Comparison of ENCODE assay signal across 8 mouse cellular contexts in the genomic region with DNA sequence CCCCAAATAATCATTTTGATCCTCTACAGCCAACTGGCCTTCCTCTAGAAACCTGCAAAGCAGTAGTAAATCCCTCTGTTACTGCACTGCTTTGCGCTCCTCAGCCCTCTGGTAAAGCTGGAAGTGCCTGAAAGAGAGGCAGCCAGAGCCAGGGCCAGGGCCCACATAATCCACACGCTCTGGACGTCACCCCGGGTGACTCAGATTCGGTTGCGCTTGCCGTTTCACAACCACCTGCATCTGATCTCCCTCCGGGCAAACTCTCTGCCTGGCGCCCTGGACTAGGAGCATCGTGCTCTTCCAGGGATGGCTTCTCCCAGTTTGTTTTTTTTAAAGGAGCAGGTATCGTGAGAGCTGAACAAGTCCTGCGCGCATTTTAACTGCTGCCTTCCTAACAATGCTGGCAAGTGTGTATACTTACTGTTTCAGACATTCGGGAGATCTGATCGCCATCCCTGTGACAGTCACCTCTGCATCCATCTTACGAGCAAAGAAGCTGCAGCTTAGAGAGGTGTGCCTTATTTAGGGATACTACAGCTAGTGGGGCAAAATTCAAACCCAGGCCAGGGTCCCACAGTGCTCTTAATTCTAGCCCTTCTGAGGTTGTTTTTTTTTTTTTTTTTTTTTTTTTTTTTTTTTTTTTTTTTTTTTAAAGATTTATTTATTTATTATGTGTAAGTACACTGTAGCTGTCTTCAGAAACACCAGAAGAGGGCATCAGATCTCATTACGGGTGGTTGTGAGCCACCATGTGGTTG.
A peak's percentile ranks its signal among the peaks of the same experiment; 100 is the strongest.
DNase-seq lines count a peak whose midpoint lies in the region; ATAC-seq and TF ChIP-seq lines count a peak whose summit lies in the region.

No protein-coding gene starts in this region.

- H3K9me3 ChIP-seq in ES-E14 (ENCODE audit: control insufficient read depth, insufficient read depth, low read depth, low read length), result no peaks in the 10 kb centered on the region
- no peaks in the 10 kb centered on the region for H3K9me3 ChIP-seq in liver, embryonic 16.5 days (replicated peaks; ENCODE audit: control insufficient read depth, low read length)
- no peaks in the 10 kb centered on the region for H3K9me3 ChIP-seq in midbrain, embryonic 16.5 days (replicated peaks; ENCODE audit: control insufficient read depth, low read length, poor library complexity, severe bottlenecking)

- H3K36me3 ChIP-seq in kidney, adult 2 months (ENCODE audit: control insufficient read depth, insufficient read depth, low read length), result no peaks in the 10 kb centered on the region
- H3K36me3 ChIP-seq in ES-E14 (ENCODE audit: control insufficient read depth, insufficient read depth, low read length, poor library complexity, severe bottlenecking), result no peaks in the 10 kb centered on the region
- no peaks in the 10 kb centered on the region for H3K36me3 ChIP-seq in liver, embryonic 16.5 days (ENCODE audit: control insufficient read depth, insufficient read depth)
- no peaks in the 10 kb centered on the region for H3K36me3 ChIP-seq in midbrain, embryonic 16.5 days (ENCODE audit: control insufficient read depth, insufficient read depth, low read length)

- peak; percentile 61 for ATAC-seq in liver, embryonic 16.5 days (ENCODE audit: low read depth)
- ATAC-seq in midbrain, embryonic 16.5 days, result no peak

- no peak for TF ChIP-seq CTCF in kidney, adult 2 months (conservative IDR thresholded peaks at IDR 0.05; ENCODE audit: insufficient read depth, insufficient read length, low read depth, low read length)

- no peak for TF ChIP-seq POLR2A in kidney, adult 2 months (IDR thresholded peaks at IDR 0.05; ENCODE audit: low read depth, low read length)

- DNase-seq in kidney, adult 2 months, result peak; percentile 49
- DNase-seq in kidney, adult 8-10 months, result no peak
- no peak for DNase-seq in ES-E14 (ENCODE audit: low read depth, low spot score)
- peak; percentile 94 for DNase-seq in fat pad, adult 2 months (ENCODE audit: extremely low read depth, low read depth, low spot score)
- DNase-seq in thymus, postnatal 10 days (ENCODE audit: low spot score in 2 of 2), result no peak
- DNase-seq in spleen, adult 12 weeks (ENCODE audit: low spot score), result no peak

- no peaks in the 10 kb centered on the region for H3K27me3 ChIP-seq in kidney, adult 2 months (replicated peaks; ENCODE audit: control insufficient read depth, insufficient read depth, low read length)
- H3K27me3 ChIP-seq in liver, embryonic 16.5 days (ENCODE audit: control insufficient read depth, insufficient read depth, low read depth, low read length), result no peaks in the 10 kb centered on the region
- H3K27me3 ChIP-seq in midbrain, embryonic 16.5 days (ENCODE audit: control insufficient read depth, insufficient read depth, low read depth, low read length), result no peaks in the 10 kb centered on the region

- H3K4me3 ChIP-seq in kidney, adult 2 months (ENCODE audit: insufficient read depth, low read depth, low read length), result no peak overlapping the region
- H3K4me3 ChIP-seq in ES-E14 (ENCODE audit: insufficient read depth in 1 of 2, low read depth in 1 of 2, low read length in 2 of 2, poor library complexity in 1 of 2, severe bottlenecking in 1 of 2), result peak overlapping the region in 1 of 2 experiments; percentile 18; a peak in 2 of 4 replicates
- no peak overlapping the region for H3K4me3 ChIP-seq in liver, embryonic 16.5 days (ENCODE audit: low read depth, low read length)
- H3K4me3 ChIP-seq in midbrain, embryonic 16.5 days (ENCODE audit: low read depth, low read length), result no peak overlapping the region

- peaks cover 48% of the 10 kb centered on the region for H3K4me1 ChIP-seq in kidney, adult 2 months (ENCODE audit: control insufficient read depth, insufficient read depth, low read length)
- peaks cover 3 to 37% of the 10 kb centered on the region in 2 experiments for H3K4me1 ChIP-seq in ES-E14 (ENCODE audit: control insufficient read depth in 2 of 2, insufficient read depth in 2 of 2, low read length in 2 of 2, poor library complexity in 1 of 2)
- peaks cover 49% of the 10 kb centered on the region for H3K4me1 ChIP-seq in liver, embryonic 16.5 days (ENCODE audit: control insufficient read depth, low read depth, low read length)
- no peaks in the 10 kb centered on the region for H3K4me1 ChIP-seq in midbrain, embryonic 16.5 days (ENCODE audit: control insufficient read depth, insufficient read depth, low read length)

- in situ Hi-C loops in ES-E14 (cut with MboI; ENCODE audit: low sequenced_read_pairs in 2 of 2, unreplicated experiment in 2 of 2), result no loop called here

- 54% methylated on average over 17 of the region's 17 CpGs for WGBS in kidney, adult 2 months
- 70% methylated on average over 16 of the region's 17 CpGs for WGBS in liver, embryonic 16.5 days (ENCODE audit: insufficient replicate concordance)
- WGBS in midbrain, embryonic 16.5 days, result 55% methylated on average over 16 of the region's 17 CpGs

- peak overlapping the region; percentile 43; the same call in 1 of the 2 replicates for H3K9ac ChIP-seq in ES-E14 (ENCODE audit: insufficient read depth, low read depth, low read length, poor library complexity, severe bottlenecking)
- H3K9ac ChIP-seq in liver, embryonic 16.5 days (ENCODE audit: low read depth, low read length), result no peak overlapping the region
- H3K9ac ChIP-seq in midbrain, embryonic 16.5 days (ENCODE audit: low read depth, low read length), result no peak overlapping the region

- H3K4me2 ChIP-seq in liver, embryonic 16.5 days (ENCODE audit: low read depth, low read length), result no peak overlapping the region
- no peak overlapping the region for H3K4me2 ChIP-seq in midbrain, embryonic 16.5 days (ENCODE audit: low read length)

- H3K27ac ChIP-seq in kidney, adult 2 months (ENCODE audit: insufficient read depth, low read depth, low read length), result peak overlapping the region; percentile 48
- H3K27ac ChIP-seq in ES-E14 (ENCODE audit: insufficient read depth, low read depth, low read length, poor library complexity, severe bottlenecking), result no peak overlapping the region
- peak overlapping the region; percentile 28; the same call in 1 of the 2 replicates for H3K27ac ChIP-seq in liver, embryonic 16.5 days (ENCODE audit: low read length)
- no peak overlapping the region for H3K27ac ChIP-seq in midbrain, embryonic 16.5 days (ENCODE audit: low read length)

TF ChIP-seq in ES-E14, 5 proteins besides CTCF, POLR2A, EP300 and RAD21:
- TF ChIP-seq CHD2 (IDR thresholded peaks at IDR 0.05; ENCODE audit: low read depth, low read length) (no peak), HCFC1 (IDR thresholded peaks at IDR 0.05; ENCODE audit: borderline replicate concordance, insufficient read depth, low read length) (no peak), ZC3H11A (IDR thresholded peaks at IDR 0.05; ENCODE audit: borderline replicate concordance, low read depth, low read length) (no peak), ZNF384 (IDR thresholded peaks at IDR 0.05; ENCODE audit: low read depth, low read length) (no peak), MAFK (IDR thresholded peaks at IDR 0.05; ENCODE audit: insufficient read depth, low read depth, low read length) (no peak)
TF ChIP-seq in ES-E14: peak in this region for 0.

Comparison
In these comparisons a context has a peak if more than half of its experiments do, and no peak if none do; other contexts are left out.
1. DNase-seq: peak in kidney, adult 2 months (single experiment) and fat pad, adult 2 months (single experiment); none in kidney, adult 8-10 months (0 of 2), ES-E14 (single experiment), thymus, postnatal 10 days (0 of 2) and spleen, adult 12 weeks (single experiment).
2. H3K27ac ChIP-seq: peak in kidney, adult 2 months (single experiment) and liver, embryonic 16.5 days (single experiment); none in ES-E14 (single experiment) and midbrain, embryonic 16.5 days (single experiment).